Mouse (Mus musculus) heart, postnatal 4 days (tissue): ENCODE measurements around the gene Eef1akmt3. TPM values are rescaled to one million over a fixed set of nuclear protein-coding genes. Genes with fewer than 3 reads are reported as not detected.
"Not testable (repeated sequence)": the region's sequence is repeated elsewhere in the genome, so short reads cannot be mapped to it uniquely, and the experiment has no call there.

Source experiments
- DNase-seq: peaks from one replicate; pipeline ENCODE4 v3.0.0; 2021
- total RNA-seq, 2 experiments: library from RNA; stranded (reverse); gene quantifications; 2 replicates each; pipeline ENCODE4 v1.2.3; 2021

The Eef1akmt3 gene
- under 1 TPM; 0.18 to 0.29 TPM for total RNA-seq

- peak; percentile 36 for DNase-seq
Measured at GRCm38 (mm10) chr10:127041274-127041766, at the start of gene Eef1akmt3, which contains the start of gene Mettl1. Eef1akmt3 (minus strand) TSS chr10:127041513. Mettl1 (plus strand) TSS chr10:127041414.

GRCm38 (mm10) chr10:127090560-127091411 lies 49.5 kb upstream of the Eef1akmt3 start:
- DNase-seq: peak; percentile 67

- no peak for DNase-seq
Measured at GRCm38 (mm10) chr10:127085633-127086032, 44.3 kb upstream of the Eef1akmt3 start.

- no peak for DNase-seq
Measured at GRCm38 (mm10) chr10:127085052-127085451, 43.7 kb upstream of the Eef1akmt3 start.

- DNase-seq: no peak
Measured at GRCm38 (mm10) chr10:127083915-127084306, 42.6 kb upstream of the Eef1akmt3 start.

- no peak for DNase-seq
Measured at GRCm38 (mm10) chr10:127083292-127083914, 42.1 kb upstream of the Eef1akmt3 start.

- no peak for DNase-seq
Measured at GRCm38 (mm10) chr10:127081996-127082620, 40.8 kb upstream of the Eef1akmt3 start.

GRCm38 (mm10) chr10:127080901-127081780 lies 39.8 kb upstream of the Eef1akmt3 start:
- peak; percentile 61 for DNase-seq

- DNase-seq: peak; percentile 35
Measured at GRCm38 (mm10) chr10:127079665-127080391, 38.5 kb upstream of the Eef1akmt3 start.

GRCm38 (mm10) chr10:127078677-127079575 lies 37.6 kb upstream of the Eef1akmt3 start:
- DNase-seq: peak; percentile 57

- no peak for DNase-seq
Measured at GRCm38 (mm10) chr10:127078001-127078676, 36.8 kb upstream of the Eef1akmt3 start.

GRCm38 (mm10) chr10:127077515-127077914 lies 36.2 kb upstream of the Eef1akmt3 start:
- DNase-seq: no peak

- DNase-seq: no peak
Measured at GRCm38 (mm10) chr10:127076082-127076481, 34.8 kb upstream of the Eef1akmt3 start.

- DNase-seq: no peak
Measured at GRCm38 (mm10) chr10:127075651-127076050, 34.3 kb upstream of the Eef1akmt3 start.

- DNase-seq: no peak
Measured at GRCm38 (mm10) chr10:127075080-127075479, 33.8 kb upstream of the Eef1akmt3 start, which contains the start of gene Agap2. Agap2 (plus strand) TSS chr10:127075284.

- no peak for DNase-seq
Measured at GRCm38 (mm10) chr10:127073981-127074380, 32.7 kb upstream of the Eef1akmt3 start.

- DNase-seq: not testable (repeated sequence)
Measured at GRCm38 (mm10) chr10:127072969-127073368, 31.7 kb upstream of the Eef1akmt3 start.

GRCm38 (mm10) chr10:127072270-127072669 lies 31.0 kb upstream of the Eef1akmt3 start:
- not testable (repeated sequence) for DNase-seq

GRCm38 (mm10) chr10:127071203-127071602 lies 29.9 kb upstream of the Eef1akmt3 start:
- no peak for DNase-seq
